Mouse (Mus musculus) lung, embryonic 14.5 days (tissue): Measurements from ENCODE around the gene Lypd4. TPM values are rescaled to one million over a fixed set of nuclear protein-coding genes. Genes with fewer than 3 reads are reported as not detected.

Source experiments
- ATAC-seq: fragments of 200-750 bp; cut with Nextera tagmentation; 2 replicates; pipeline ENCODE4 v1.8.0; 2017; ENCODE audit warnings: mild to moderate bottlenecking, moderate TSS enrichment, moderate library complexity; ENCODE audit not compliant: insufficient read depth
- DNase-seq: peaks from one replicate; pipeline ENCODE4 v3.0.0-alpha.2; 2015
- H3K27ac ChIP-seq: fragments of 300-500 bp; sonication (generic); 2 replicates; pipeline ENCODE4 v1.5.1; 2014; ENCODE audit warnings: low read depth, mild to moderate bottlenecking, moderate library complexity
- H3K27me3 ChIP-seq: fragments of 300-500 bp; sonication (generic); 2 replicates; pipeline ENCODE4 v1.6.1; 2014; ENCODE audit warnings: low read length, control low read depth; ENCODE audit not compliant: insufficient read depth
- H3K36me3 ChIP-seq: fragments of 300-500 bp; sonication (generic); 2 replicates; pipeline ENCODE4 v1.6.1; 2014; ENCODE audit warnings: control low read depth; ENCODE audit not compliant: insufficient read depth
- H3K4me1 ChIP-seq: fragments of 300-500 bp; sonication (generic); 2 replicates; pipeline ENCODE4 v1.6.1; 2014; ENCODE audit warnings: antibody characterized with exemption, control low read depth; ENCODE audit not compliant: insufficient read depth
- H3K4me2 ChIP-seq: fragments of 300-500 bp; sonication (generic); 2 replicates; pipeline ENCODE4 v1.6.1; 2014; ENCODE audit warnings: mild to moderate bottlenecking
- H3K4me3 ChIP-seq: fragments of 300-500 bp; sonication (generic); 2 replicates; pipeline ENCODE4 v1.5.1; 2014; ENCODE audit warnings: low read depth, low read length
- H3K9ac ChIP-seq: fragments of 300-500 bp; sonication (generic); 2 replicates; pipeline ENCODE4 v1.6.1; 2014
- H3K9me3 ChIP-seq: fragments of 300-500 bp; sonication (generic); 2 replicates; pipeline ENCODE4 v1.6.1; 2016; ENCODE audit warnings: low read depth, low read length, control low read depth
- CTCF ChIP-seq: IDR thresholded peaks from 2 replicates; pipeline ENCODE4 v1.5.1; 2016; ENCODE audit warnings: antibody characterized with exemption, low read depth
- WGBS: fragments of 180-500 bp; shearing (Covaris S2); extraction: QIAGEN DNeasy Blood & Tissue Kit; methylation state at CpG from one replicate; pipeline ENCODE4 v1.1.7; 2014; 5-methylcytosine and 5-hydroxymethylcytosine counted together
- polyA plus RNA-seq: library from polyadenylated mRNA; unstranded; fragments of >200 nt; fragmentation: Nextera tagmentation; extraction: Ambion mirVana; gene quantifications from 2 replicates; pipeline ENCODE4 v1.2.1, GENCODE M21; 2014

Gene Lypd4
- not detected in 2 replicates for polyA plus RNA-seq

DNA sequence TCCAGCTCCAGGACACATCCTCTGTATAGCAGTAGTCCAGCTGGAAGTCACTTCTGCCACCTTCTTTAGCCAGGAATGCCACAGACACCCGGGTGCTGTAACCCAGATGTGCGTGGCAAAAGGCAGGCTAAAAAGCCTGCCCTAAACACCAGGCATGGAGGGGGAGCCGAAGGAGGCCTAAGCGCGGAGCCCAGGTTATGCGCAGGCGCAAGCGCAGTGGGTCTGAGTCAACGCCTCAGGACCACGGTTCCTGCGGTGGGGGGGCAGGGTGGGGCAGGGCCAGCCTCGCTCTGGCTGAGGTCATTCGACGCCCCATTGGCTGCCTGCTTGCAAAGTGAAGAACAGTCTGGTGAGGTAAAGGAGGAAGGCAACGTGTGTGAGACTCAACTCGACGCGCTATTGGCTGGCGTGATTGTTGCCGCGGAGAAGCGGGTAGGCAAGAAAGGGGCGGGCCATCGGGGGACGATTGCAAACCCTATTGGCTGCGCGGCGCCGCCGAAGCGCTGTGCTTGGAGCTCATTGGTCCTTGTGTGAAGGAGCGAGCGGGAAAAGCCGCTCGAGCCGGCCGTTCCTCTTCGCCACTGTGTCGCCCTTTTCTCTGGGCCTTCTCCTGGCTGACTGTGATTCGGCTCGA lies at the start of gene Lypd4, which contains the start of gene Dmrtc2:
Gene Lypd4, minus strand, starts transcription at position 410 of the 634 bp plus-strand sequence.
Gene Dmrtc2, plus strand, starts transcription at position 526 of the 634 bp plus-strand sequence.
- Histone ChIP-seq H3K4me3 (no peak within 1 kb of the TSS), H3K27ac (no peak within 1 kb of the TSS), H3K9me3 (no peaks in the 10 kb centered on the region), H3K4me1 (no peaks in the 10 kb centered on the region), H3K9ac (no peak within 1 kb of the TSS), H3K27me3 (no peaks in the 10 kb centered on the region; the same call in none of the 2 replicates), H3K36me3 (no peaks in the 10 kb centered on the region), H3K4me2 (no peak within 1 kb of the TSS)
- no peak for ATAC-seq
- WGBS = 44% methylated on average over 39 of the region's 41 CpGs
- DNase-seq = no peak
- TF ChIP-seq CTCF = no peak

DNA sequence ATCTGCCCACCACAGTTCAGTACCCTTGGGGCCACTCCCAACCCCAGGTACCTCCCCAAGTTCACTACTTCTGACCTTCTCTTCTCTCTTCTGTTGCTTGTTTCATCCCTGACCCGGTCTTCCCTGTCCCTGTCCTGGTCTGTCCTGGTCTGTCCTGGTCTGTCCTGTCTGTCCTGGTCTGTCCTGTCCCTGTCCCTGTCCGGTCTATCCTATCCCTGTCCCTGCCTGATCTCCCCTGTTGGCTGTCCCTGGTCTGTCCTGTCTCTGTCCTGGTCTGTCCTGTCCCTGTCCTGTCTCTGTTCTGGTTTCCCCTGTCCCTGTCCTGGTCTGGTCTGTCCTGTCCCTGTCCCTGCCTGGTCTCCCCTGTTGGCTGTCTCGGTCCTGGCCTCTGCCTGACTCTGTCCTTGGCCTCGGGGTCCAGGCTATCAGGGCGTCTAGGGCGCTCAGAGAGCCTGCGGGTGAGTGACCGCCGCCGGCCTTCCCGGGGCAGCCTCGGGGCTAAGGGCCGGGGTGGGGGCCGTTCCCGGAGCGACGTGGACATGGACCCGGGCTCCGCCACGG lies 49.1 kb upstream of the Lypd4 start:
- Histone ChIP-seq H3K9ac (no peak overlapping the region), H3K4me2 (no peak overlapping the region), H3K4me1 (no peaks in the 10 kb centered on the region), H3K9me3 (no peaks in the 10 kb centered on the region), H3K27ac (no peak overlapping the region), H3K4me3 (no peak overlapping the region), H3K27me3 (no peaks in the 10 kb centered on the region), H3K36me3 (peaks cover 73% of the 10 kb centered on the region)
- DNase-seq (no peak), ATAC-seq (no peak)
- 89% methylated on average over 20 of the region's 20 CpGs for WGBS
- no peak for TF ChIP-seq CTCF

DNA sequence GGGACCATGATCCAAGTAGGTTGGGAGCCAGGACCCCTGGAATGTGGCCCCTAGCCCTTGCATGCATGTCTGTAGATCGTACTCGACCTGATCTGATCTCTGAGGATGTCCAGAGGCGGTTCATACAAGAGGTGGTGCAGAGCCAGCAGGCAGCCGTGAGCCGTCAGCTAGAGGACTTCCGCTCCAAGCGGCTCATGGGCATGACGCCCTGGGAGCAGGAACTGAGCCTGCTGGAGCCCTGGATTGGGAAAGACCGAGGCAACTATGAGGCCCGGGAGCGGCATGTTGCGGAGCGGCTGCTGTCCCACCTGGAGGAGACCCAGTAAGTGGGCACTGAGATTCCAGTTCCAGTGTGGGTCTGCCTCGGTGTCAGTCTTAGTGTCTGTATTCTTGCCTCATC lies 42.7 kb upstream of the Lypd4 start:
- no peak overlapping the region for H3K27ac ChIP-seq
- peaks cover 56% of the 10 kb centered on the region for H3K36me3 ChIP-seq
- no peak for DNase-seq
- H3K27me3 ChIP-seq = no peaks in the 10 kb centered on the region
- no peak for ATAC-seq
- no peak overlapping the region for H3K9ac ChIP-seq
- 91% methylated on average over 14 of the region's 14 CpGs for WGBS
- no peaks in the 10 kb centered on the region for H3K9me3 ChIP-seq
- no peak overlapping the region for H3K4me2 ChIP-seq
- no peak for TF ChIP-seq CTCF
- no peaks in the 10 kb centered on the region for H3K4me1 ChIP-seq
- no peak overlapping the region for H3K4me3 ChIP-seq

DNA sequence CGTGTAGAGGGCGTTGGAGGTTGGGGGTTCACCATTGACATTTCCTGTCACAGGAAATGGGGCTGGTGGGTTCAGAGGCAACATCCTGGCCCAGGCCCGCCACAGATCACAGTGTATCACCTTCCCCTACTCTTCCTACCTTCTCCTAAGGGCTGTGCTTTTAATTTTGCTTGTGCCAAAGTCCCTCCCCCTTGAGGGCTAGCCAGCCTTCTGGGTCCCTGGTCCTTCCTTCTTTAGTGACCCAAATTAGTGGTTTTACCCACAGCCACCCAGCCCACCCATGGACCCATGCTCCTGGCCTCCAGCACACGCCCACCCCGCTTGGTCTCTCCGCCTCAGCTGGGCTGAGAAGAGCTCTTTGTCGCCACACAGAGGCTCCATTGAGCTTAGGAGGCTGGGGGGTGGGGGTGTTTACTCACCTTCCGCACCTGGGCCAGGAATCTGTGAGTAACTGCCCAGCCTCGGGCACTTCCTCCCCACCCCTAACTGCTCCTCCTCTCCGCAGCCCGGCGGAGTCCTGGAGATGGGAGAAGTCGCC lies 37.5 kb upstream of the Lypd4 start:
- Histone ChIP-seq H3K4me2 (peak overlapping the region; percentile 41), H3K4me3 (0 out of 2 replicates have a peak overlapping the region, but pooled peaks have one; percentile 6), H3K9me3 (no peaks in the 10 kb centered on the region), H3K27me3 (no peaks in the 10 kb centered on the region), H3K4me1 (peaks cover 9% of the 10 kb centered on the region), H3K27ac (peak overlapping the region; percentile 65), H3K9ac (no peak overlapping the region), H3K36me3 (peaks cover 31% of the 10 kb centered on the region)
- TF ChIP-seq CTCF = peak; percentile 42; the same call in 1 of the 2 replicates
- ATAC-seq = peak; percentile 0; the same call in 1 of the 2 replicates
- WGBS = 27% methylated on average over 13 of the region's 13 CpGs
- DNase-seq = peak; percentile 67

DNA sequence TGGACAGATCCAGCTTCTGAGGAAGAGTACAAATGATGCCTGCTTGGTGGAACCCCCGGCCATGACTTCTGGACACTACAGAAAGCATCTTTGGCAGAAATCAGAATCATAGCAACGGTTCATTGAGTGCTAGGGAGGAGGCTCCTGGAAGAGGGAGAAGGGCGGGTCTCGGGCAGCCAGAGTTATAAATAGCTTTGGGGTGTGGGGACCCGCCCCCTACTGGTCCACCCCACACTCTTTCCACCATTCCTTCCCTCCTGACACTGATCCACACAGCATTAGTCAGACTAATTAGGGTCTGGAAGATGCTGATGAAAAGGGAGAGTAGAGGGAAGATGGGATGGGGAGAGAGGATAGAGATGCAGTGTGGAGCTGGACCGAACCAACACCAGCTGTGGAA lies 36.8 kb upstream of the Lypd4 start:
- H3K9ac ChIP-seq = peak overlapping the region; percentile 17; the same call in 1 of the 2 replicates
- no peak for TF ChIP-seq CTCF
- H3K9me3 ChIP-seq = no peaks in the 10 kb centered on the region
- 22% methylated on average over 6 of the region's 6 CpGs for WGBS
- H3K27me3 ChIP-seq = no peaks in the 10 kb centered on the region
- H3K4me1 ChIP-seq = peaks cover 9% of the 10 kb centered on the region
- H3K27ac ChIP-seq = peak overlapping the region; percentile 65; the same call in 1 of the 2 replicates
- H3K36me3 ChIP-seq = peaks cover 24% of the 10 kb centered on the region
- DNase-seq (no peak), ATAC-seq (no peak)
- H3K4me3 ChIP-seq = no peak overlapping the region
- H3K4me2 ChIP-seq = peak overlapping the region; percentile 41

DNA sequence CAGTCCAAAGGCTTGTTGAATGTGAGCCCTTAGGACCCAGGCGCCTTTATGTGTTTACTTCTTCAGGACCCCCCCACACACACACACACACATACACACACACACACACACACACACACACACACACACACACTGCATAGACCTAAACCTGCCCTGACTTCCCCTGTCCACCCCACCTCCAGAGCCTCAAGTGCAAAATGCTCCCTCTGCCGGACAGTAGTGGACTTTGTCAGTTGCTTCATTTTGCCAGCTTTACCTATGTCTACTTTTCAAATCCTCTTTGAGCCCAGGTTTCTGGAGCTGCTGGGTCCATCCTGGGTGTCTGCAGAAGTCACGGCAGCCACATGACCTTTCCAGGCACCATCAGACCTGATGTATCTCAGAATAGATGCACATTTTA lies 35.2 kb upstream of the Lypd4 start:
- peaks cover 9% of the 10 kb centered on the region for H3K4me1 ChIP-seq
- peak overlapping the region; percentile 74 for H3K9ac ChIP-seq
- peak; percentile 84 for DNase-seq
- no peak for ATAC-seq
- H3K27ac ChIP-seq = peak overlapping the region; percentile 81; the same call in 1 of the 2 replicates
- H3K4me2 ChIP-seq = peak overlapping the region; percentile 87
- H3K27me3 ChIP-seq = no peaks in the 10 kb centered on the region
- peaks cover 18% of the 10 kb centered on the region for H3K36me3 ChIP-seq
- peak; percentile 84 for TF ChIP-seq CTCF
- no peaks in the 10 kb centered on the region for H3K9me3 ChIP-seq
- peak overlapping the region; percentile 60 for H3K4me3 ChIP-seq
- 8% methylated on average over 3 of the region's 3 CpGs for WGBS

DNA sequence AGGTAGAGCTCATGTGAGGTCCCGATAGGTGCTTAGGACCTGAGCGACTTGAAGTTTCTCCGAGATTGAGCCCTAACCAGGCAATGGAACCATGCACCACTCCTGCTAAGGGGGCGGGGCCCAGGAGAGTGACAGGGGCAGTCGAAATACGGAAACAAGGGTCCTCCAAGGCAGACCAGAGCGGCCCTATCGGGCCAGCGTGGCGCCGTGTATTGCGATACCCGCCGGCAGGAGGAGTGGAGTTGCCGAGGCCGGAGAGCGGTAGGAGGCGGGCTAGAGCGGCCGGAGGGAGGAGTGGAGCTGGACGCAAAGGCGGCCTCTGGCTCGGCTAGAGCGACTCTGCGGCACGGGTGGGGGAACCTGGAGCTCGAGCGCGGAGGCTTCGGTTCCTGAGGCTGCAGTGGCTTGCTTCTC lies 34.3 kb upstream of the Lypd4 start:
- peaks cover 9% of the 10 kb centered on the region for H3K4me1 ChIP-seq
- peak overlapping the region; percentile 87 for H3K4me2 ChIP-seq
- peak overlapping the region; percentile 81 for H3K27ac ChIP-seq
- peak; percentile 81 for TF ChIP-seq CTCF
- no peaks in the 10 kb centered on the region for H3K27me3 ChIP-seq
- peak overlapping the region; percentile 80 for H3K9ac ChIP-seq
- under 1% methylated on average over 30 of the region's 30 CpGs for WGBS
- DNase-seq (peak; percentile 99), ATAC-seq (peak; percentile 97)
- H3K9me3 ChIP-seq = no peaks in the 10 kb centered on the region
- peaks cover 10% of the 10 kb centered on the region for H3K36me3 ChIP-seq
- H3K4me3 ChIP-seq = peak overlapping the region; percentile 60
